Mouse (Mus musculus): ENCODE data around the gene Zfp422. TPM values are rescaled to one million over a fixed set of nuclear protein-coding genes. Genes with fewer than 3 reads are reported as not detected.
A peak's percentile ranks its signal among the peaks of the same experiment; 100 is the strongest.

The Zfp422 gene
- 26.2 and 26.7 TPM in 2 replicates for polyA plus RNA-seq (2015; fragmentation: Nextera tagmentation; extraction: Ambion mirVana)

DNA sequence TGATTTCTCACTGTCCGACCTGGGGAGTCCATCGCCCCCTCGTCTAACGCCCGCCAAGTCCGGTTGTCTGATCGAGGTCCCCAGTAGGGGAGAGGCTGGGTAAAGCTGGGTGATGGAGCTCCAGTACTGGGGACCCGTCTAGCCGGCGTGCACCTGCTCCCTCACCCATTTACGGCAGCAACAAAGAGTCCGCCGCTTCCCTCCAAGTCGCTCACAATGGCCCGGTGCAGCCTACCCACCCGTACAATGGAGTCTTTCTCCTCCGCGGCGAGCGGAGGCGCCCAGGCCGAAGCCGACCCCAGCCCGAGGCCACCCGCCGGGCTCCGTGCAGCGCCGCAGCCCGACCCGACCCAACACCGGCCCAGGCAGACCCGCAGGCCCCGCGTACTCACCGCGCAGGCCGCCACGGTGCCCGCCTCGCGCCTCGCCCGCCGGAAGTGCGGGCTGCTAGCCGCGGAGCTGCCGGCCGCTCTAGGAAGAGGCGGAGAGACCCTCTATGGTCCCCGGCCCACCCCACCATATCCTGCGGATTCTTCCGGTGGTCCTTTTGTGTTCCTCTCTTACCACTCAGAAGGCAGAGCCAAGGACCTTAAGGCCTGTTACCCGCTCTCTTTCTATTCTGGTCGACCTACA lies at the start of gene Zfp422:
Gene Zfp422 (minus strand): TSS at position 461 of the 633 bp plus-strand sequence.
- peaks cover 3% of the 10 kb centered on the region for H3K36me3 ChIP-seq (replicated peaks; ENCODE audit: insufficient read depth, low read length)
- H3K27me3 ChIP-seq (ENCODE audit: insufficient read depth, low read length) = no peaks in the 10 kb centered on the region
- peak; percentile 73 for DNase-seq
- under 1% methylated on average over 56 of the region's 56 CpGs for WGBS (ENCODE audit: insufficient replicate concordance)
- no peaks in the 10 kb centered on the region for H3K9me3 ChIP-seq (ENCODE audit: low read length)
- H3K4me1 ChIP-seq (ENCODE audit: insufficient read depth) = peaks cover 17% of the 10 kb centered on the region
- peak within 1 kb of the TSS; percentile 65 for H3K4me2 ChIP-seq (ENCODE audit: low read depth, low read length)
- peak within 1 kb of the TSS; percentile 77 for H3K9ac ChIP-seq (replicated peaks)
- H3K27ac ChIP-seq (ENCODE audit: low read depth) = peak within 1 kb of the TSS; percentile 65
- TF ChIP-seq EP300 (IDR thresholded peaks at IDR 0.05; ENCODE audit: low read depth) = no peak
- no peak for TF ChIP-seq CTCF (IDR thresholded peaks at IDR 0.05; ENCODE audit: low read depth)
- peak within 1 kb of the TSS; percentile 60 for H3K4me3 ChIP-seq (ENCODE audit: low read depth, low read length)
- ATAC-seq = peak; percentile 81

DNA sequence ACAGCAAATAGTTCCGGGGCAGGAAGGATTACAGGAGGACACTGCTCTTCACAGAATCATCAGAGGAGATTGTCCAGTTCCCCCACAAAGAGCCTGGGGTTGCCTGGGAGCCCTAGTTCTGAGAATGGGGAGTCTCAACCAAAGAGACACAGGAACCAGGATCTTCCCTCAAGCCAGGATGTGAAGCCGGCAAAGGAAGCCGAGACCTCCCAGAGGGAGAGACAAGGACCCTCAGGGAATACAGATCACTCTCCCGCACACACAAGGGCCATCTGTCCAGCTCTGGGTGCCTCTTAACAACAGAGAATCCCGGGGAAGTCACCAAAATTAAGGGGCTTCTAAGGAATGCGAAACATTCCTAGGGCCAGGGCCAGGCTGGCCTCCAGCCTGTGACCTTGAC lies 48.5 kb upstream of the Zfp422 start:
- 80% methylated on average over 6 of the region's 6 CpGs for WGBS (ENCODE audit: insufficient replicate concordance)
- H3K27ac ChIP-seq (ENCODE audit: low read depth) = peak overlapping the region; percentile 49; the same call in 1 of the 2 replicates
- H3K27me3 ChIP-seq (ENCODE audit: insufficient read depth, low read length) = no peaks in the 10 kb centered on the region
- no peak for TF ChIP-seq EP300 (IDR thresholded peaks at IDR 0.05; ENCODE audit: low read depth)
- DNase-seq (no peak), ATAC-seq (no peak)
- no peak overlapping the region for H3K4me2 ChIP-seq (ENCODE audit: low read depth, low read length)
- H3K36me3 ChIP-seq (replicated peaks; ENCODE audit: insufficient read depth, low read length) = no peaks in the 10 kb centered on the region
- no peak overlapping the region for H3K9ac ChIP-seq (replicated peaks)
- H3K4me3 ChIP-seq (ENCODE audit: low read depth, low read length) = no peak overlapping the region
- H3K9me3 ChIP-seq (ENCODE audit: low read length) = no peaks in the 10 kb centered on the region
- peaks cover 15% of the 10 kb centered on the region for H3K4me1 ChIP-seq (ENCODE audit: insufficient read depth)

DNA sequence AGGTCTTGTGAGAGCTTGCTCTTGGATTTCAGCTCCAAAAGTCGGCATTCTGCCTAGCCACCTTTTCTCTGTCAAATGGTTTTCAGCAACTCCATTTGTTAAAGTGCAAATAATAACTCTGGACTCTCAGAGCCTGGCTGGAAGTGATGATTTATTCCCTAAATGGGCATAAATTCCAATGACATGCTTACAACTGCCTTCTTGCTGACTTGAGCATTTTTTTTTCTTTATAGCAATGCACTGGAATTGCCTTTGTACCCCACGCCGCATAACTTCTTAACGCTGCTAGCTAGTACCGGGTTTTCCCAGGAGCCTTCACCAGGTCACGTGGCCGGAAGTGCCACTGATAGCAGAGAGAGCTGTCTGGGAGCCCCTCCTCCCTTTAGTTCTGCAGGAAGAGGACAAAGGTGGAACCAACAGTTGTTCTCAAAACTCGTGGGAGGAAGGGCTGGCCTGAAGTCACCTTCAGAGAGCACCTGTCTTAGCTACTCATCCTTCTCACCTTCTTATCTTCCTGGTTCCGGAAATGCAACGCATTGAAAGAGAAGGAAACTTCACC lies 47.6 kb upstream of the Zfp422 start:
- Histone ChIP-seq H3K4me2 (ENCODE audit: low read depth, low read length) (no peak overlapping the region), H3K4me1 (ENCODE audit: insufficient read depth) (peaks cover 17% of the 10 kb centered on the region), H3K36me3 (replicated peaks; ENCODE audit: insufficient read depth, low read length) (no peaks in the 10 kb centered on the region), H3K9ac (replicated peaks) (no peak overlapping the region), H3K4me3 (ENCODE audit: low read depth, low read length) (no peak overlapping the region), H3K9me3 (ENCODE audit: low read length) (no peaks in the 10 kb centered on the region), H3K27me3 (ENCODE audit: insufficient read depth, low read length) (no peaks in the 10 kb centered on the region), H3K27ac (ENCODE audit: low read depth) (0 out of 2 replicates have a peak overlapping the region, but pooled peaks have one; percentile 49)
- DNase-seq (no peak), ATAC-seq (no peak)
- TF ChIP-seq EP300 (IDR thresholded peaks at IDR 0.05; ENCODE audit: low read depth) (no peak), CTCF (IDR thresholded peaks at IDR 0.05; ENCODE audit: low read depth) (no peak)
- 52% methylated on average over 10 of the region's 10 CpGs for WGBS (ENCODE audit: insufficient replicate concordance)

DNA sequence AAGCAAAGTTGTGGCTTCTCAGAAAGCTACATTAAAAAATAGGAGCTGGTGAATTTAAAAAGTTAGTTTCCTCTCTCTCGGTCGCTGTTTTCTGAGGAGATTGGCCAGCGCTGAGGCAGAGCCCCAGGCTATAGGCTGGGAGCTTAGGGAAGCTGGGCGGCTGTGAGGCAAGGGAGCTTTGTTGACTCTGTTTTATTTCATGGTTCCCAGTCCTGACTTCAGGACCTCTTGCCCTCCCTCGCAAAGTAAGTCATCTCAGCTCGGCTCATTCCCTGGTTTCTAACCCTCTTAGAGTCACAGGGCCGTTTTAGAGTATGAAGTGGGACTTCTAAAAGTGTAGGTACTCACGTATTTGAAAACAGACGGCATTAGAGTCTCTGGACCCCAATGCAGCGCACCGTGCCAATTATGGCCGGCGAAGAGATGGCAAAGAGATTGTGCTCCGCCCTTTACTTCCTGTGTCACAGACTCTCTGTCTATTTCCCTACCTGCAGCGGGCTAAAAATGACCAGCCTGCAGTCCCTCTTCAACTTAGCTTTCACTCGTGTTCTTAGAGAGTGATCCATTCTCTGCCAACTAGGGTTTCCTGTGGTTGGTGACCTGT lies 45.6 kb upstream of the Zfp422 start:
- DNase-seq (no peak), ATAC-seq (peak; percentile 38; the same call in 1 of the 2 replicates)
- Histone ChIP-seq H3K27me3 (ENCODE audit: insufficient read depth, low read length) (no peaks in the 10 kb centered on the region), H3K4me3 (ENCODE audit: low read depth, low read length) (peak overlapping the region; percentile 46), H3K4me2 (ENCODE audit: low read depth, low read length) (peak overlapping the region; percentile 75), H3K36me3 (replicated peaks; ENCODE audit: insufficient read depth, low read length) (no peaks in the 10 kb centered on the region), H3K4me1 (ENCODE audit: insufficient read depth) (peaks cover 19% of the 10 kb centered on the region), H3K9me3 (ENCODE audit: low read length) (no peaks in the 10 kb centered on the region), H3K27ac (ENCODE audit: low read depth) (peak overlapping the region; percentile 61), H3K9ac (replicated peaks) (peak overlapping the region; percentile 39)
- no peak for TF ChIP-seq CTCF (IDR thresholded peaks at IDR 0.05; ENCODE audit: low read depth)
- no peak for TF ChIP-seq EP300 (IDR thresholded peaks at IDR 0.05; ENCODE audit: low read depth)
- 21% methylated on average over 16 of the region's 16 CpGs for WGBS (ENCODE audit: insufficient replicate concordance)

- H3K9ac ChIP-seq (replicated peaks) = peak within 1 kb of the TSS; percentile 39
- ATAC-seq (peak; percentile 84), DNase-seq (peak; percentile 90)
- TF ChIP-seq EP300 (IDR thresholded peaks at IDR 0.05; ENCODE audit: low read depth) (no peak), CTCF (IDR thresholded peaks at IDR 0.05; ENCODE audit: low read depth) (no peak)
- H3K4me2 ChIP-seq (ENCODE audit: low read depth, low read length) = peak within 1 kb of the TSS; percentile 75
- H3K36me3 ChIP-seq (replicated peaks; ENCODE audit: insufficient read depth, low read length) = no peaks in the 10 kb centered on the region
- no peaks in the 10 kb centered on the region for H3K9me3 ChIP-seq (ENCODE audit: low read length)
- H3K4me3 ChIP-seq (ENCODE audit: low read depth, low read length) = peak within 1 kb of the TSS; percentile 46
- peaks cover 19% of the 10 kb centered on the region for H3K4me1 ChIP-seq (ENCODE audit: insufficient read depth)
- under 1% methylated on average over 44 of the region's 44 CpGs for WGBS (ENCODE audit: insufficient replicate concordance)
- H3K27me3 ChIP-seq (ENCODE audit: insufficient read depth, low read length) = no peaks in the 10 kb centered on the region
- peak within 1 kb of the TSS; percentile 61 for H3K27ac ChIP-seq (ENCODE audit: low read depth)
These were observed 44.9 kb upstream of the Zfp422 start, which contains the start of gene Rassf4 for GRCm38 (mm10) chr6:116673471-116674282. Gene Rassf4 (minus strand): TSS chr6:116673952.

Measured in liver, postnatal 0 days (tissue).